Mouse (Mus musculus) induced T-regulatory cell, adult 2 months (primary cell): ENCODE data around the gene Klhl23.
A peak's percentile ranks its signal among the peaks of the same experiment; 100 is the strongest.
"Not testable (repeated sequence)": the region's sequence is repeated elsewhere in the genome, so short reads cannot be mapped to it uniquely, and the experiment has no call there.

Experiments used
- DNase-seq: peaks from one replicate; pipeline ENCODE4 v3.0.0-alpha.2; 2012; ENCODE audit warnings: low read depth

Klhl23 gene

GRCm38 (mm10) chr2:69821711-69822110, at the start of gene Klhl23:
Klhl23 (plus strand) TSS chr2:69821944.
- DNase-seq, result no peak

DNA sequence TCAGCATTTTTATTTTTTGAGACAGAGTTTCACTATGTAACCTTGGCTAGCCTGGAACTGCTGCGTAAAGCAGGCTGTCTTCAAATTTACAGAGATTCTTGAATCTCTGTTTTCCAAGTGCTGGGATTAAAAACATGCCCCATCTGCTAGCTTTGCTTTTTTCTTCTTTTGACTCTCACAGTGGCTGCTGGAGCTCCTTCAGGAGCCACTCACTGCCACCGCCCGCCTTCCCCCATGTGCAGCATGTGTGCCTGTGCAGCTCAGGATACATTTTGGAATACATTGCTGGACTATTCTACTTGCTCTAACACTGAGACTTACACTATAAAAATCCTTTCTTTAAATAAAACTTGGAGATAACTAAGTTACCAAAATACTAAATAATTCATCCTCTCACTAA, 48.4 kb upstream of the Klhl23 start:
- no peak for DNase-seq

DNA sequence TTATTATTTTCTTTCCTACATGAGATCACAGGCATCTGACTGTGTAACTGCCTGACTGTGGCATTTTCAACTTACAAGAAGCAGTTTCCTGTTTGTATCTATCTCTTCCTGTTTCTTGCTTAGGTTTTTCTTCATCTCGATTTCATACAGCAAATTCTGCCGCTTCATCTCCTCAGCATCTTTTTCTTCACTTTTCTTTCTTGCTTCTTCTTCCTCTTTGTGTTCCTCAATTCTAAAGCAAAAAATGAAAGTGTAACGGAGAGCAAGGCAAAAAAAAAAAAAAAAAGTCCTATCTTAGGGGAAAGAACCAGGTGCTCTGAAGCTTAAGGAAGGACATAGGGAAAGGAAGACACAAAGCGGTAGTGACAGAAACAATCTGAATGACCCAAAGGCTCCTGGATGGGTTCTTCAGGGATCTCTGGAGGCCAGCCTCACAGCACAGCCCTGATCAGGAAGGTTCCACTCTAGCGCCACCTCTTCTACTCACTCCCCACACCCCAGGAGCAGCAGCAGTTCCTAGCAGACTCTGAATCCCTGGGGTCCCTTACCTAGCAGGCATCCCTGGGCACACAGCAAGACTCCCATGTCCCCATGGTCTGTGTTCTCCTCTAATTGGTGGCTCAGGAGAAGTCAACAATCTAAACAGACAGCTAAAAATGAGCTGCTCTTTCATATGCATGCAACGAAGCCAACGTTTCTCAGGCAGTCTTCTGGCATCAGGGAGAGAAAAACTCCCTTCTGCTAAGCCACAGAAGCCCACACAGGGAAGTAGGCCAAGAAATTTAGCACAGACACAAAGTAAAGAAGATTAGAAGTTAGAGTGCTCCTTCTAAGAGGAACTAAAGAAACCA, 43.5 kb upstream of the Klhl23 start:
- DNase-seq, result peak; percentile 74

DNA sequence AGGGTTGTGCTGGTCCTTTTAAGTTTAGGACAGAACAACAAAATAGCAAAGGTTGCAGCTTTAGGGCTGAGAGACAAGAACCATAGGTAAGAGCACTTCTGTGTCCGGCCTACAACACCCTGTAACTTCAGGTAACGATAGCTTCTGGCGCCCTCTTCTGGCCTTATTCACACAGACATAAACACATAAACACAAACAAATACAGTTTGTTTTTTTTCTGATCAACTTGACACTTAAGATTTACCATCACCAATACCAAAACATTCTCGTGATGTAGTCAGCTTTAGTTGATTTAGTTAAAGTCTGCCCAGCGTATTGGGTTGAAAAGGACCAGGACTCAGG, 42.9 kb upstream of the Klhl23 start:
- peak; percentile 93 for DNase-seq

DNA sequence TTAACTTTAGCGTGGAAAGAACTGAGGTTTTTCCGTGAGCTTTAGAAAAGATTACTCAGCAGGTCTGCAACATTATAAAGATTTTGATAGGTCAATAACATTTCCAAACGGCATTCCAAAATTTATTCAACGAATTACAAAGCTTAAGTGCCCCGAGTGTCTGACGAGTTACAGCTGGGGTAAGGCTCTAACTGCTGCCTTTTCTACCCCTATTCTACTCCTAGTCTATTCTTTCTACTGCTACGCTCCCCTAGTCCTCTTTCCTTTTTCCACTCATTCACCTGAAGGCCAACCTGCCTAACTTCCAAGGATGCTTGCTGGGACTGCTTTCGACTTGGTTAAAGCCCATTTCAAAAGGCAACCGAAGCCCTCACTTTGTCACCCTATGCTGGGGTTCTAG, 32.8 kb upstream of the Klhl23 start:
- no peak for DNase-seq

DNA sequence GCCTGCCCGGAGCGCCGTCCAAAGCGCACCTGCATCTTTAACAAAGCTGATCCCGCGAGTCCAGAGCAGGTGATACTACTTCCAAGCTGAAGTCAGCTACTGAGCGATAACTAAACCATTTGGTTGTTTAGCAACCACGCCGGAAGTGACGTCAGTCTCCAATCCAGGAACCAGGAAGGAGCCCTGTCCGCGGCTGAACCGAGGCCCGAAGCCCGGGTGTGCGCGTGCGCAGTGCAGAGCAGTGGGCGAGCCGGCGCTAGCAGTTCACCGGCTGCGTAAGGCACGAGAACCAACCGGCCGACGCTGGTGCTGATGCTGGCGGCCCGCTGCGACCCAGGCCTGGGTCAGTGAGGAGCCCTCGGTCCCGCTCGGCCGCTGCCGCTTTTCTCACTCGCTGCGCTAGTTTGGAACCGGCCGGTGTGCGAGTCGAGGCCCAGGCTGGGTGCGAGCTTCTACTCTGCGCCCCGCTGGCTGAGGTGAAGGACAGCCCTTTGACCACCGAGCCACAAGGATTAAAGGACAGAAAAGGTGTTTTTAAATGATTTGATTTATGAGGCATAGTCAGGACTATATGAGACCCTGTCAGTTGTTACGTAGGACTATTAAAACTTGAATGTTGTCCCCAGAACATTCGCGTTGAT, 32.2 kb upstream of the Klhl23 start, which contains the start of the genes Ccdc173 and Phospho2:
Gene Ccdc173 (minus strand): TSS at position 147 of the 641 bp plus-strand sequence.
Gene Phospho2 (plus strand): TSS at position 195 of the 641 bp plus-strand sequence.
- DNase-seq, result peak; percentile 99

DNA sequence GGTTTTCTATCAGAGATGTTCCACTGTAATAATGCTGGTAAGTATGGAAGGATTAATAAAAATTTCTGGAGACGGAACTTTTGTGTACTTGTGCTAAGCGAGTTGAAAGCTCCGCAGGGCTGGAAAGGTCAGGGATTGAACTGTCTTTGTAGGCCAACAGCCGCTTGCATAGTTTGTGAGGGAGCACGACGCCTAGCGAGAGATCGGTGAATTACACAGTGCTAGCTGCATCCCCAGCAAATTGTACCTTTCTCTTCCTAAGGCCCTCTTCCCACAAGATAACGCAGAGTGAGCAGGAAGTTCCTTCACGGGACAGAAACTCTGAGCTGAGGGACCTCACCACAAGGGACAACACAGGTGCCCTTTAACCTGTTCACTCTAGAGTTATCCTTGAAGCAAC, 31.5 kb upstream of the Klhl23 start:
- DNase-seq, result peak; percentile 96

- DNase-seq, result no peak
These were observed 31.0 kb upstream of the Klhl23 start for GRCm38 (mm10) chr2:69790722-69791121.

GRCm38 (mm10) chr2:69802911-69803312, 18.8 kb upstream of the Klhl23 start:
- peak; percentile 86 for DNase-seq

DNA sequence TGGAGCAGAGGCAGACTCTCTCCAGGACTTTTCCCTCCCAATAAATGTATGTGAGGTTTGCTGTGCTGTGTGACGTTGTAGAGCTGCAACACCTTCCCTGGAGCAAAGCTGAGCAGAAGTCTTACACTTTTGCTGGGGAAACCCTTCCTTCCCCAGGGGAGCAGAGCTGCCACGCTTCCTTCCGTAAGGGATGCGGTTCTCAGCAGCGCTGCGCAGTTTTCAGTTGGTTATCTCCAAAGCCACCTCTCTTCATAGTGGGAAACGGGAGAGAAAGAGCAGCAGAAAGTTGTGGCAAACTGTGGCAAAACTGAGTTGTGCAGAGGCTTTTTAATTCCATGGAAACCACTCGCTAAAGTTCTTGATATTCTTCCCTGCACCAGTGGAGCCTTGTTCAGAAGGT, 18.0 kb upstream of the Klhl23 start:
- no peak for DNase-seq

- not testable (repeated sequence) for DNase-seq
These were observed 17.1 kb upstream of the Klhl23 start for GRCm38 (mm10) chr2:69804663-69805062.

DNA sequence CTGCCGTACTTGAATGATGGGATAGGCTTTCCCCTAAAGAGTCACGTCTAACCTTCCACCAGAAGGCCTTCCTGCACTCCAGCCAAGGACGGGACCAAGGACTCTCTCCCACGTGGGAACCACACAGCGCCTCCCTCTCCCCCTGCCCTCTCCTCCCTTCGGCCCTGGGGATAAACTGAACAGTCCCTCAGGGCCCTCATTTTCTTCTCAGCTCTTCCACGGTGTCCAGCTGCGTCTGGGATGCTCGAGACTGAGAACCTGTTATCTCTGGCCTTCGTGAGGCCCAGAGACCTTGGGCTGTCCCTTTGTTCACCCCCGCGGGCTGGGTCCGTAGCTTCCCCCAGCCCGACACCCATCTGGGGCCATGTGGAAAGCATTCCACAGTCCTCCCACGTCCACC, 11.6 kb upstream of the Klhl23 start:
- DNase-seq, result no peak

DNA sequence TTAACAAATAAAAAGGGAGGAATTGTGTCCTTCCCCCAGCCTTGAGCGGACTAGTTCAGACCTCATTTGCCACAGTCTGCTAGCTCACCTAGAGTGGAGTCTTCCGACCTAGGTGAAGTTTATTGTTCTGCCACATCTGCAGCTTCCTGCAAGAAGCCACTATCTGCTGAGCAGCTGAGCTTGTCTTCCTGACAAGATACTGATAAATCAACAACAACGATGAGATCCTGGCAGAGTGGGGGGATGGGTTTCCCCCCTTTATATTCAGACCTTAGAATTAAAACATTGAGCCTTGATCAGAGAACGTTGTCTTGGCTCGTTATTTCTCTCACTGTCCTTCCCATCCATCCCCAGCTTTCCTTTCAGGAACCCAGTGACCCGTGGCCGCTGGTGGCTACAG, 10.4 kb upstream of the Klhl23 start:
- DNase-seq, result not testable (repeated sequence)

DNA sequence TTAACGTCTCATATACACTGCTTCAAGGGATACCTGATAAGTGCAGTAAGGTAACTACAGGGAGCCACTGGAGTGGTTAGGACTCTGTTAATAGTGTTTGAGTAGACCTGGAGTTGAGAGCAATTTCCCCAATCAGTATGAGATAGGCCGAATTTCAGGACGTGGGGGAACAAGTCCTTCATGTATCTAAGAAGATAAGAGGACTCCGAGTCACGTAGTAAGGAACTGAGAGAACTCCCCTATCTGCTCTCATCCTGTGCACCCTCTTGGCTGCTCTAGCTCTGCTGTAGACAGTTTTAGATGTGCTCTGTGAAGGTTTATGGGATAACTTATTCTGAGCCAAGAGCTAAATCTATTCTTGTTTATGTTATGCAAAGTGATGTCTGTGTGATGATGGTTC, 5.2 kb upstream of the Klhl23 start:
- DNase-seq, result no peak

DNA sequence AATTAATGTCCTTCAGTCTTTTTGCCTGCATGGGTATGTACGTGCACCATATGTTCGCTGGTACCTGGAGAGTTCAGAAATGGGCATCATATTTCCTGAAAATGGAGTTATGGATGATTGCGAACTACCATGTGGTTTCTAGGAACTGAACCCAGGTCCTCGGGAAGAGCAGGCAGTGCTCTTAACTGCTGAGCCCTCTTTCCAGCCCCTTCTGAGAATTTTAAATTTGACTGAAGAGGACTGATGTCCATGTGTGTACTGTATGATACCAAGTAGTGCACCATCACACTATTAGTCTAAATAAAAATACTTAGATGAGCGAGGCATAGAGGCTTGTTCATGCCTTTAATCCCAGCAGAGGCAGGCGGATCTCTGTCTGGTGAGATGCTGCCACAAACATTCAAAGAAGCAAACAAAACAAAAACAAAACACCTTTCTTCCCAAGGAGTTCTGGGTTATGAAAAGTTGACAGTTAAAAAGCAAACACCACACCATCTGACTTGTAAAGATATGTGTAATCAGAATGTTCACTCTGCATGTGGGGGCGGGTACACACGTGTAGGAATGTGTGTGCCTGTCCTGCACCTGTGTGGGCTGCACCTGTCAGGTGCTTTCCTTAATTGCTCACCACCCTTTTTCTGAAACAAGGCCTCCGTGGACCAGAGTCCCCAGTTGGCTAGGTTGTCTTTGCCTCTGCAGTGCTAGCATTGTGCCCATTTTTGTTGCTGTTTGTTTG, 3.2 kb upstream of the Klhl23 start:
- no peak for DNase-seq

GRCm38 (mm10) chr2:69820201-69820600, 1.5 kb upstream of the Klhl23 start:
- DNase-seq, result no peak

DNA sequence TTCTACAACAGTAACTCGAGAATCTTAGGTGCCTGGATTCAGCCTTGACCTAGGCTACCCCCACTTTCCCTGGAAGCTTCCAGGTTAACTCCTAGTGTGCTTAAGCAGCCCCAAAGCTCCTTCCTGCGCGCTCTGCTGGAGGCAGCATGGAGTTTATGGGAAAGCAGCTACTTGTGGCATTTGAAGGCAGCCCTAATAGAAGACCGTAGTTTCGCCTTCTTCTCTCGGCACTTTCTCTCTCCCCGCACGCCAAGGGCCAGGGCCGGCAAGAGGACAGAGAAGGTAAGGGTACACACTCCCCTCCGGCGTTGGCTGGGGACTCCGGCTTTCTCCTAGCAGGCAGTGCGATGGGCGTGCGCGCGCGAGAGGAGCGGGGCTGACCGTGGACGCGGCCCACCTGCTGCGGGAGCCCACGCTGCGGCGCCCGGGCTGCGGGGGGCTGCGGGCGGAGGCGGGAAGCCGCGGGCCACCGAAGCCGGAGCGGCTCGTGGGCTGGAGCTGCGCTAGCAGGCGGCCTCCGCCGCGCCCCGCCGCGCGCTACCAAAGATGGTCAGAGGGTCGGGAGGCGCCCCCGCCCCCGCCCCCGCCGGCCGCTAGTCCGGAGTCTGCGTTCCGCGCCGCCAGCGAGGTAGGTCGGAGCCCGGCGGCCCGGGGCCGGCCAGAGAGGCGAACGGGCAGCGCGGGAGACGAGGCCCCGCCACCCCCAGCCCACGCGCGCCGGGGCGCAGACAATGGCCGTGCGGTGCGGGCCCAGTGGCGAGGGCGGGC, 801 bp downstream of the Klhl23 start:
- DNase-seq, result peak; percentile 25

GRCm38 (mm10) chr2:69823129-69823677, 1.5 kb downstream of the Klhl23 start:
- DNase-seq, result peak; percentile 20

DNA sequence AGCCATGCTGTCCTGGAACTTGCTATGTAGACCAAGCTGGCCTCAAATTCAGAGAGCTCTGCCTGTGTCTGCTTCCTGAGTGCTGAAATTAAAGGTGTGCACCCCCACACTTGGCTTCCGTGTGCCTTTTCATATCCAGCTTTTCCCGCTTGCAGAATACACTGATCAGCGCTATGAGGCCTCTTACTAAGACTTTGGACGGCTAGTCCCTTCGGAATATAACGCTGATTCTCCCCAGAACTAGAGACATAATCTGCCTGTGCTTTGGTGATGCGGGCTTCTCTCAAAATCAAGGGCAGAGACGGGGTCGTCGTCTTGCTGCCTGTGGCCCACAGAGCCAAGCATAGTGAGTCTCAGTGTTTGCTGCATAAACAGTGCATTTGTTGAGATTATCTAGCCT, 4.2 kb downstream of the Klhl23 start:
- DNase-seq, result no peak

DNA sequence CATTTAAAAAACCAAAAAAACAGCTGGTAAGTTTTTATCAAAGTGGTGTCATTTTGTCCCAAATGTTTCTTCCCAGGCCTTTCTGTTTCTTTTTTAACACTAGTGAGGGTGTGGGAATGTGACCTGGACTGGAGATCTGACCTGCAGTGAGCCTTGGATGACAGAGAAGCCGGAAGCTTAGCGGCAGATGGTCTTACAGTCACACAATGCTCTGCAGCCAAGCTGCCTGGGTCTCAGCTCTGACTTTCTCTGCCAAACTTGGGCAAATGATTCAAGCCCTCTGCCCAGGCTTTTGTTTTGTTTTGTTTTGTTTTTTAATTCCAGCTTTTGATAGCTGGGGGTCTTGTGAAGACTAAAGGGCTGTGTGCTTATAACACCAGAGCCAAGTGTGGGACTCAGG, 4.6 kb downstream of the Klhl23 start:
- no peak for DNase-seq

DNA sequence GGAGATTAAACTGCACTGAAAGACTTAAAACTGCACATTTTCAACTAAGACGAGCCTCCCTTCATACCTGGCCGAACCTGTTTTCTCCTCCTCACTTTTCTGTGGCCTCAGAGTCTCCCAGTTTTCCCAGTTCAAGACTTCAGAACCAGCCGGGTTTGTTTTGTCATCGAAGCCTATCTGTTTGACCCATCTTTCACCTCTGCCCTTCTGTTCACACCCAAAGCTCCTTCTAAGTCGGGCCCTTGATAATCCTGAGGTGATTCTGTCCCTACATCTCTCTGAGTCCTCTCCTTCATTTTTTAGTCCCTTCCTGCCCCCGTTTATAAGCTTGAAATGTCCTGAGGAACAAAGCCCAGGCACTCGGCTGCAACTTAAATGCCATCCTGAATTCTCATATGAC, 6.3 kb downstream of the Klhl23 start:
- no peak for DNase-seq

GRCm38 (mm10) chr2:69829680-69830079, 7.9 kb downstream of the Klhl23 start:
- DNase-seq, result no peak
